Mouse (Mus musculus): ENCODE data around the gene Pagr1b. TPM values are rescaled to one million over a fixed set of nuclear protein-coding genes. Genes with fewer than 3 reads are reported as not detected.

Gene Pagr1b
- total RNA-seq, 2 experiments from 2014 or later: not detected

GRCm38 (mm10) chr7:126996449-126996848 lies 19.8 kb downstream of the Pagr1b start:
- DNase-seq: no peak

GRCm38 (mm10) chr7:126988816-126989215 lies 27.5 kb downstream of the Pagr1b start:
- DNase-seq: no peak

- peak; percentile 52 for DNase-seq
Measured at GRCm38 (mm10) chr7:126986319-126986718, 30.0 kb downstream of the Pagr1b start.

- DNase-seq: no peak
Measured at GRCm38 (mm10) chr7:126984667-126985444, 31.4 kb downstream of the Pagr1b start.

- no peak for DNase-seq
Measured at GRCm38 (mm10) chr7:126983113-126983512, 33.2 kb downstream of the Pagr1b start.

- DNase-seq: no peak
Measured at GRCm38 (mm10) chr7:126982054-126982453, 34.2 kb downstream of the Pagr1b start.

GRCm38 (mm10) chr7:126981601-126982000 lies 34.7 kb downstream of the Pagr1b start:
- no peak for DNase-seq

GRCm38 (mm10) chr7:126978841-126979240 lies 37.4 kb downstream of the Pagr1b start:
- DNase-seq: no peak

GRCm38 (mm10) chr7:126976878-126977459 lies 39.3 kb downstream of the Pagr1b start:
- DNase-seq: no peak

GRCm38 (mm10) chr7:126975950-126976866 lies 40.1 kb downstream of the Pagr1b start, which contains the start of gene Cdiptos:
Gene Cdiptos (minus strand): TSS chr7:126976098.
- DNase-seq: peak; percentile 98

- DNase-seq: no peak
Measured at GRCm38 (mm10) chr7:126975893-126975949, 40.6 kb downstream of the Pagr1b start, which contains the start of gene Cdipt. Gene Cdipt (plus strand): TSS chr7:126975914.

- peak; percentile 50 for DNase-seq
Measured at GRCm38 (mm10) chr7:126975493-126975892, 40.8 kb downstream of the Pagr1b start.

- peak; percentile 51 for DNase-seq
Measured at GRCm38 (mm10) chr7:126967361-126967760, 48.9 kb downstream of the Pagr1b start.

- DNase-seq: peak; percentile 38
Measured at GRCm38 (mm10) chr7:126965568-126965967, 50.7 kb downstream of the Pagr1b start.

GRCm38 (mm10) chr7:126963548-126964286 lies 52.6 kb downstream of the Pagr1b start:
- DNase-seq: peak; percentile 68

- no peak for DNase-seq
Measured at GRCm38 (mm10) chr7:126961965-126962364, 54.3 kb downstream of the Pagr1b start.

GRCm38 (mm10) chr7:126961095-126961494 lies 55.2 kb downstream of the Pagr1b start:
- no peak for DNase-seq

GRCm38 (mm10) chr7:126959780-126960179 lies 56.5 kb downstream of the Pagr1b start:
- DNase-seq: no peak

GRCm38 (mm10) chr7:126955125-126955524 lies 61.2 kb downstream of the Pagr1b start:
- DNase-seq: no peak

- DNase-seq: no peak
Measured at GRCm38 (mm10) chr7:126952646-126953045, 63.6 kb downstream of the Pagr1b start.

GRCm38 (mm10) chr7:126951741-126952140 lies 64.5 kb downstream of the Pagr1b start:
- no peak for DNase-seq
